Mouse (Mus musculus): ENCODE results near the gene Ppm1h.
A peak's percentile ranks its signal among the peaks of the same experiment; 100 is the strongest.

The Ppm1h gene

GRCm38 (mm10) chr10:122807127-122808105, 128.9 kb downstream of the Ppm1h start:
- peak in 1 of 2 experiments; percentile 79 for DNase-seq (ENCODE audit: low spot score in 2 of 2)

GRCm38 (mm10) chr10:122808186-122808585, 129.6 kb downstream of the Ppm1h start:
- DNase-seq (ENCODE audit: low spot score in 2 of 2): no peak

- DNase-seq (ENCODE audit: low spot score in 2 of 2): no peak
Measured at GRCm38 (mm10) chr10:122809851-122810250, 131.3 kb downstream of the Ppm1h start.

- peak in 1 of 2 experiments; percentile 68 for DNase-seq (ENCODE audit: low spot score in 2 of 2)
Measured at GRCm38 (mm10) chr10:122815094-122815493, 136.5 kb downstream of the Ppm1h start.

- no peak for DNase-seq (ENCODE audit: low spot score in 2 of 2)
Measured at GRCm38 (mm10) chr10:122817741-122818140, 139.2 kb downstream of the Ppm1h start.

GRCm38 (mm10) chr10:122819808-122820207, 141.2 kb downstream of the Ppm1h start:
- no peak for DNase-seq (ENCODE audit: low spot score in 2 of 2)

GRCm38 (mm10) chr10:122821549-122821948, 143.0 kb downstream of the Ppm1h start:
- DNase-seq (ENCODE audit: low spot score in 2 of 2): no peak

GRCm38 (mm10) chr10:122823642-122824041, 145.1 kb downstream of the Ppm1h start:
- no peak for DNase-seq (ENCODE audit: low spot score in 2 of 2)

- no peak for DNase-seq (ENCODE audit: low spot score in 2 of 2)
Measured at GRCm38 (mm10) chr10:122826696-122827331, 148.3 kb downstream of the Ppm1h start.

GRCm38 (mm10) chr10:122827719-122828414, 149.3 kb downstream of the Ppm1h start:
- no peak for DNase-seq (ENCODE audit: low spot score in 2 of 2)

- DNase-seq (ENCODE audit: low spot score in 2 of 2): no peak
Measured at GRCm38 (mm10) chr10:122829801-122830217, 151.2 kb downstream of the Ppm1h start.

- DNase-seq (ENCODE audit: low spot score in 2 of 2): no peak
Measured at GRCm38 (mm10) chr10:122830638-122831037, 152.1 kb downstream of the Ppm1h start.

GRCm38 (mm10) chr10:122842014-122842413, 163.5 kb downstream of the Ppm1h start:
- DNase-seq (ENCODE audit: low spot score in 2 of 2): no peak

- no peak for DNase-seq (ENCODE audit: low spot score in 2 of 2)
Measured at GRCm38 (mm10) chr10:122842961-122843360, 164.4 kb downstream of the Ppm1h start.

GRCm38 (mm10) chr10:122845471-122845870, 166.9 kb downstream of the Ppm1h start:
- DNase-seq (ENCODE audit: low spot score in 2 of 2): no peak

- no peak for DNase-seq (ENCODE audit: low spot score in 2 of 2)
Measured at GRCm38 (mm10) chr10:122846476-122846875, 167.9 kb downstream of the Ppm1h start.

GRCm38 (mm10) chr10:122848020-122848457, 169.5 kb downstream of the Ppm1h start:
- no peak for DNase-seq (ENCODE audit: low spot score in 2 of 2)

- DNase-seq (ENCODE audit: low spot score in 2 of 2): no peak
Measured at GRCm38 (mm10) chr10:122851267-122852160, 173.0 kb downstream of the Ppm1h start.

- DNase-seq (ENCODE audit: low spot score in 2 of 2): no peak
Measured at GRCm38 (mm10) chr10:122854571-122854970, 176.0 kb downstream of the Ppm1h start.

GRCm38 (mm10) chr10:122855149-122855548, 176.6 kb downstream of the Ppm1h start:
- DNase-seq (ENCODE audit: low spot score in 2 of 2): no peak
